Mouse (Mus musculus): Measurements from ENCODE around the gene Lonp2.

The Lonp2 gene

GRCm38 (mm10) chr8:86623911-86624731, at the start of gene Lonp2:
Gene Lonp2, plus strand, starts transcription at chr8:86624043.
- peak; percentile 98 for DNase-seq

GRCm38 (mm10) chr8:86577547-86577946, 46.3 kb upstream of the Lonp2 start:
- no peak for DNase-seq

GRCm38 (mm10) chr8:86578076-86578475, 45.8 kb upstream of the Lonp2 start:
- peak; percentile 74 for DNase-seq

GRCm38 (mm10) chr8:86578693-86579092, 45.1 kb upstream of the Lonp2 start:
- DNase-seq: no peak

GRCm38 (mm10) chr8:86580458-86580857, 43.4 kb upstream of the Lonp2 start, which contains the start of gene Abcc12:
Gene Abcc12, minus strand, starts transcription at chr8:86580686.
- DNase-seq: no peak

GRCm38 (mm10) chr8:86581921-86582331, 41.9 kb upstream of the Lonp2 start:
- no peak for DNase-seq

GRCm38 (mm10) chr8:86585118-86585517, 38.7 kb upstream of the Lonp2 start:
- peak; percentile 82 for DNase-seq

GRCm38 (mm10) chr8:86585532-86585931, 38.3 kb upstream of the Lonp2 start:
- DNase-seq: peak; percentile 77

- no peak for DNase-seq
Measured at GRCm38 (mm10) chr8:86586058-86586457, 37.8 kb upstream of the Lonp2 start.

GRCm38 (mm10) chr8:86586642-86587041, 37.2 kb upstream of the Lonp2 start:
- no peak for DNase-seq

- DNase-seq: no peak
Measured at GRCm38 (mm10) chr8:86588338-86588737, 35.5 kb upstream of the Lonp2 start.

- DNase-seq: no peak
Measured at GRCm38 (mm10) chr8:86593099-86593498, 30.7 kb upstream of the Lonp2 start.

GRCm38 (mm10) chr8:86594159-86594796, 29.6 kb upstream of the Lonp2 start:
- no peak for DNase-seq

GRCm38 (mm10) chr8:86595671-86596070, 28.2 kb upstream of the Lonp2 start:
- DNase-seq: no peak

GRCm38 (mm10) chr8:86597681-86598080, 26.2 kb upstream of the Lonp2 start:
- DNase-seq: no peak

- DNase-seq: no peak
Measured at GRCm38 (mm10) chr8:86599299-86599698, 24.5 kb upstream of the Lonp2 start.

- no peak for DNase-seq
Measured at GRCm38 (mm10) chr8:86600311-86600710, 23.5 kb upstream of the Lonp2 start.

- no peak for DNase-seq
Measured at GRCm38 (mm10) chr8:86603174-86603573, 20.7 kb upstream of the Lonp2 start.

- DNase-seq: no peak
Measured at GRCm38 (mm10) chr8:86604676-86605075, 19.2 kb upstream of the Lonp2 start.

GRCm38 (mm10) chr8:86613798-86614197, 10.0 kb upstream of the Lonp2 start:
- no peak for DNase-seq

GRCm38 (mm10) chr8:86615095-86615769, 8.6 kb upstream of the Lonp2 start:
- DNase-seq: no peak

- no peak for DNase-seq
Measured at GRCm38 (mm10) chr8:86617759-86618387, 6.0 kb upstream of the Lonp2 start.

GRCm38 (mm10) chr8:86623551-86623910, 312 bp upstream of the Lonp2 start:
- DNase-seq: no peak
